Mouse (Mus musculus) heart, embryonic 16.5 days (tissue): ENCODE measurements around the gene Fkrp. TPM values are rescaled to one million over a fixed set of nuclear protein-coding genes. Genes with fewer than 3 reads are reported as not detected.

ENCODE experiments used
- ATAC-seq: fragments of 200-750 bp; cut with Nextera tagmentation; replicated peaks from 2 replicates; pipeline ENCODE4 v1.8.0; 2017; ENCODE audit warnings: moderate number of reproducible peaks; ENCODE audit not compliant: insufficient read depth, low FRiP score; ENCODE audit errors: extremely low read depth
- H3K27ac ChIP-seq: fragments of 300-500 bp; sonication (generic); 2 replicates; pipeline ENCODE4 v1.5.1; 2014; ENCODE audit warnings: mild to moderate bottlenecking, low read length, control low read depth, moderate library complexity
- H3K27me3 ChIP-seq: fragments of 300-500 bp; sonication (generic); 2 replicates; pipeline ENCODE4 v1.6.1; 2014; ENCODE audit warnings: low read length, mixed read lengths; ENCODE audit not compliant: control insufficient read depth, insufficient read depth
- H3K36me3 ChIP-seq: fragments of 300-500 bp; sonication (generic); 2 replicates; pipeline ENCODE4 v1.6.1; 2014; ENCODE audit not compliant: control insufficient read depth, insufficient read depth
- H3K4me1 ChIP-seq: fragments of 300-500 bp; sonication (generic); 2 replicates; pipeline ENCODE4 v1.6.1; 2014; ENCODE audit warnings: low read length, mixed read lengths; ENCODE audit not compliant: control insufficient read depth, insufficient read depth
- H3K4me2 ChIP-seq: fragments of 300-500 bp; sonication (generic); 2 replicates; pipeline ENCODE4 v1.6.1; 2014; ENCODE audit warnings: low read depth, mild to moderate bottlenecking, control low read depth, low read length
- H3K4me3 ChIP-seq: fragments of 300-500 bp; sonication (generic); 2 replicates; pipeline ENCODE4 v1.5.1; 2014; ENCODE audit warnings: mild to moderate bottlenecking, control low read depth, low read length
- H3K9ac ChIP-seq: fragments of 300-500 bp; sonication (generic); 2 replicates; pipeline ENCODE4 v1.6.1; 2014; ENCODE audit warnings: low read length, control low read depth
- H3K9me3 ChIP-seq: fragments of 300-500 bp; sonication (generic); replicated peaks from 2 replicates; pipeline ENCODE4 v1.6.1; 2016; ENCODE audit warnings: low read length; ENCODE audit not compliant: control insufficient read depth
- WGBS: fragments of 180-500 bp; shearing (Covaris S2); extraction: QIAGEN DNeasy Blood & Tissue Kit; methylation state at CpG from one replicate; pipeline ENCODE4 v1.1.7; 2014; 5-methylcytosine and 5-hydroxymethylcytosine counted together
- polyA plus RNA-seq: library from polyadenylated mRNA; unstranded; fragments of >200 nt; fragmentation: Nextera tagmentation; extraction: Ambion mirVana; gene quantifications from 2 replicates; pipeline ENCODE4 v1.2.1, GENCODE M21; 2015

Gene Fkrp
- polyA plus RNA-seq, 1 experiment from 2014 or later: 33.0 TPM

DNA sequence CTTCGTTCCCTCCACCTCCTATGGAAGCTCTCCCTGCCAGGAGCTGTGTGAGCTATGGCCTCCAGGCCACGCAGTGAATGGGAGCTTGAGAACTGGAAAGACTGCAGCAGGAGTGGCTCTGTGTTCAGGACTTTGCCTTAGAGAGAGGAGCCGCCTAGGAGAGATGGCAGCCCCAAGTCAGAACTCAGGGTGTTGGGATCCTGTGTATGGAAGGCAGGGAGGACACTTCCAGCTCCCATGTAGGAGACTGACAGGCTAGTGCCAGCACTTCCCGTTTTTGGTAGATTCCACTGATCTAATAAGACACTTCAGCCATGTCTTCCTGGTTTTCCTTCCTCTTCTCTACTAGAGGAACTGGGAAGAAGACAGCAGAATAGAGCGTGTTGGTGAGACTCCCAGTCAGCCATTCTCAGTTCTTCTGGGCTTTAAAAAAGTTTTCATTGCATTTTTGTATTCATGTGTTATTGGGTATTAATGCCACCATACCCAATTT is 3.8 kb upstream of the Fkrp start:
- H3K9ac ChIP-seq: no peak overlapping the region
- no peak overlapping the region for H3K4me3 ChIP-seq

GRCm38 (mm10) chr7:16819794-16820193 is 3.3 kb upstream of the Fkrp start:
- Histone ChIP-seq H3K36me3 (0 out of 2 replicates have a peak, but pooled peaks cover 4% of the 10 kb centered on the region), H3K4me1 (peaks cover 69% of the 10 kb centered on the region), H3K9ac (no peak overlapping the region), H3K27me3 (no peaks in the 10 kb centered on the region), H3K4me3 (no peak overlapping the region), H3K4me2 (no peak overlapping the region), H3K27ac (no peak overlapping the region), H3K9me3 (no peaks in the 10 kb centered on the region)
- 38% methylated on average over 5 of the region's 5 CpGs for WGBS
- ATAC-seq: no peak

More for the DNA sequence above, 3.8 kb upstream of the Fkrp start:
- Histone ChIP-seq H3K27me3 (no peaks in the 10 kb centered on the region), H3K4me1 (peaks cover 67% of the 10 kb centered on the region), H3K36me3 (0 out of 2 replicates have a peak, but pooled peaks cover 2% of the 10 kb centered on the region), H3K9me3 (no peaks in the 10 kb centered on the region), H3K27ac (no peak overlapping the region), H3K4me2 (no peak overlapping the region)
- WGBS: 50% methylated on average over 5 of the region's 5 CpGs
- no peak for ATAC-seq

GRCm38 (mm10) chr7:16817693-16818092 is 1.2 kb upstream of the Fkrp start:
- Histone ChIP-seq H3K4me1 (peaks cover 56% of the 10 kb centered on the region), H3K9me3 (no peaks in the 10 kb centered on the region), H3K36me3 (peaks cover 14% of the 10 kb centered on the region), H3K4me3 (peak overlapping the region; percentile 91), H3K27me3 (no peaks in the 10 kb centered on the region), H3K4me2 (peak overlapping the region; percentile 84), H3K27ac (no peak overlapping the region), H3K9ac (peak overlapping the region; percentile 99)
- ATAC-seq: no peak
- WGBS: 50% methylated on average over 3 of the region's 3 CpGs

DNA sequence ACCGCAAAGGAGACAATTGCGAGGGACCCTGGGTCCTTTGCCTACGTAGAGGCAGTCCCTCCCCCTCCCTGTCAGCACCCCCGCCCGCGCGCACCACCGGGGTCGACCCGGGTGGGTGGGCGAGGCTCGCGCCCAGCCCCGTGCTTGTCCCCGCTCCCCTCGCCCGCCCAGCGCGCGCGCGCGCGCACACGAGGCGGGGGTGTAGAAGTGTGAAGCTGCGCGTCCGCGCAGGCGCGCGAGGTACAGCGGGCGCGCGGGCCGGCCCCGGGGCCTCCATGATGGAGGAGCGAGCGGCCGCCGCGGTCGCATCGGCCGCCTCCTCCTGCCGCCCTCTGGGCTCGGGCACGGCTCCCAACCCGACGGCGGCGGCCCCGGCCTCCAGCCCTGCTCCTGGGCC is 456 bp downstream of the Fkrp start:
- peak overlapping the region; percentile 84 for H3K4me2 ChIP-seq
- peak; percentile 79 for ATAC-seq
- H3K4me1 ChIP-seq: peaks cover 51% of the 10 kb centered on the region
- H3K4me3 ChIP-seq: peak overlapping the region; percentile 91
- no peaks in the 10 kb centered on the region for H3K27me3 ChIP-seq
- under 1% methylated on average over 46 of the region's 55 CpGs for WGBS
- peak overlapping the region; percentile 91 for H3K27ac ChIP-seq
- no peaks in the 10 kb centered on the region for H3K9me3 ChIP-seq
- H3K36me3 ChIP-seq: peaks cover 14% of the 10 kb centered on the region
- H3K9ac ChIP-seq: peak overlapping the region; percentile 99

- peaks cover 14% of the 10 kb centered on the region for H3K36me3 ChIP-seq
- H3K4me3 ChIP-seq: peak within 1 kb of the TSS; percentile 91
- H3K27ac ChIP-seq: peak within 1 kb of the TSS; percentile 91
- H3K4me2 ChIP-seq: peak within 1 kb of the TSS; percentile 84
- H3K9me3 ChIP-seq: no peaks in the 10 kb centered on the region
- H3K9ac ChIP-seq: peak within 1 kb of the TSS; percentile 99
- 16% methylated on average over 1 of the region's 1 CpGs for WGBS
- peaks cover 48% of the 10 kb centered on the region for H3K4me1 ChIP-seq
- no peak for ATAC-seq
- no peaks in the 10 kb centered on the region for H3K27me3 ChIP-seq
Observed at GRCm38 (mm10) chr7:16815351-16815941, 1.1 kb downstream of the Fkrp start, which contains the start of gene Strn4. TSS of gene Strn4 (plus strand) at chr7:16815889.

- Histone ChIP-seq H3K4me1 (peaks cover 23% of the 10 kb centered on the region), H3K4me2 (no peak overlapping the region), H3K27ac (no peak overlapping the region), H3K9ac (no peak overlapping the region), H3K9me3 (no peaks in the 10 kb centered on the region), H3K36me3 (peaks cover 26% of the 10 kb centered on the region), H3K27me3 (no peaks in the 10 kb centered on the region), H3K4me3 (no peak overlapping the region)
- no peak for ATAC-seq
- WGBS: 77% methylated on average over 2 of the region's 2 CpGs
Observed at GRCm38 (mm10) chr7:16812505-16812904, 4.0 kb downstream of the Fkrp start.

- Histone ChIP-seq H3K4me3 (peak overlapping the region; percentile 46), H3K27ac (no peak overlapping the region), H3K36me3 (peaks cover 27% of the 10 kb centered on the region), H3K27me3 (no peaks in the 10 kb centered on the region), H3K4me2 (peak overlapping the region; percentile 70), H3K9me3 (no peaks in the 10 kb centered on the region), H3K4me1 (peaks cover 18% of the 10 kb centered on the region), H3K9ac (peak overlapping the region; percentile 59)
- no peak for ATAC-seq
- WGBS: 34% methylated on average over 17 of the region's 17 CpGs
Observed at GRCm38 (mm10) chr7:16811649-16812070, 4.9 kb downstream of the Fkrp start.

- peaks cover 27% of the 10 kb centered on the region for H3K36me3 ChIP-seq
- H3K9me3 ChIP-seq: no peaks in the 10 kb centered on the region
- ATAC-seq: 0 out of 2 replicates have a peak, but pooled peaks have one; percentile 25
- peak overlapping the region; percentile 70 for H3K4me2 ChIP-seq
- 15% methylated on average over 90 of the region's 90 CpGs for WGBS
- peaks cover 18% of the 10 kb centered on the region for H3K4me1 ChIP-seq
- peak overlapping the region; percentile 46 for H3K4me3 ChIP-seq
- H3K27ac ChIP-seq: no peak overlapping the region
- peak overlapping the region; percentile 59 for H3K9ac ChIP-seq
- H3K27me3 ChIP-seq: no peaks in the 10 kb centered on the region
Observed at GRCm38 (mm10) chr7:16810920-16811648, 5.4 kb downstream of the Fkrp start.

DNA sequence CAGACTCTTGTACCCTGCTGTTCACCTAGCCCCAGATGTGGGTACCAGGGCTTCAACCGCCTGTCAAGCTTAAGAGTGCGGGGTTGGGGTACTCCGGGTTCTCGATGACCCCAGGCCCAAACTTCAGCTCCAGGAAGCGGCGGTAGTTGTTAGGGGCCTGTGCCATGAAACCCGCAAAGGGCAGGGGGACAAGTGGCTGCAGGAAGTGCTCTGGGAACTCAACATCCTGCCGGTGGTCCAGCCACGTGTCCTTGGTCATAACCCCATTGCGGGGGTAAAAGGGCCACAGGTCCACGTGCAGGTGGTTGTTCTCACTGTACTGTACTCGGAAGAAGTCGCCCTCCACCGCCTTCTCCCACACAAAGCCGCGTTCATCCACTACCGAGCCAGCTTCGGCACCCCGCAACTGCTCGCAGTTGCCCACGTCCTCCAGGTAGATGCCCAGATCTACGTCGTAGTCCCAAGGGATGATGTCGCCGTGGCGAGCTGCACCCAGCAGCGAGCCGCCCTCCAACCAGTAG is 6.1 kb downstream of the Fkrp start:
- Histone ChIP-seq H3K27ac (no peak overlapping the region), H3K4me3 (no peak overlapping the region), H3K27me3 (no peaks in the 10 kb centered on the region), H3K4me1 (peaks cover 13% of the 10 kb centered on the region), H3K4me2 (peak overlapping the region; percentile 70), H3K36me3 (peaks cover 27% of the 10 kb centered on the region), H3K9me3 (no peaks in the 10 kb centered on the region), H3K9ac (no peak overlapping the region; the same call in 1 of the 2 replicates)
- WGBS: 60% methylated on average over 28 of the region's 28 CpGs
- ATAC-seq: no peak
